Mouse (Mus musculus) liver, embryonic 14.5 days (tissue): ENCODE results near the gene Cldnd1. TPM values are rescaled to one million over a fixed set of nuclear protein-coding genes. Genes with fewer than 3 reads are reported as not detected.

Source experiments
- ATAC-seq: fragments of 200-750 bp; cut with Nextera tagmentation; 2 replicates; pipeline ENCODE4 v1.8.0; 2017; ENCODE audit warnings: moderate number of reproducible peaks, mild to moderate bottlenecking, moderate library complexity; ENCODE audit not compliant: insufficient read depth
- DNase-seq, 3 experiments: peaks; one replicate each; pipeline ENCODE4 v3.0.0-alpha.2; 2012 to 2013; ENCODE audit warnings: low read depth in 3 of 3, low spot score in 3 of 3
- H3K27ac ChIP-seq: fragments of 300-500 bp; sonication (generic); 2 replicates; pipeline ENCODE4 v1.5.1; 2014; ENCODE audit warnings: moderate library complexity, mild to moderate bottlenecking, control low read depth, inconsistent platforms
- H3K27me3 ChIP-seq: fragments of 300-500 bp; sonication (generic); 2 replicates; pipeline ENCODE4 v1.6.1; 2014; ENCODE audit warnings: mild to moderate bottlenecking, low read length, moderate library complexity; ENCODE audit not compliant: control insufficient read depth, insufficient read depth
- H3K36me3 ChIP-seq: fragments of 300-500 bp; sonication (generic); replicated peaks from 2 replicates; pipeline ENCODE4 v1.6.1; 2014; ENCODE audit warnings: low read depth; ENCODE audit not compliant: control insufficient read depth, insufficient read depth
- H3K4me1 ChIP-seq, 2 experiments: fragments of 200-500 bp in 1 of 2; fragments of 300-500 bp in 1 of 2; sonication (generic) in 1 of 2; replicated peaks; 2 replicates each; pipeline ENCODE4 v1.6.1; 2012 to 2014; ENCODE audit warnings: antibody characterized with exemption in 1 of 2, inconsistent platforms in 1 of 2, low read length in 1 of 2; ENCODE audit not compliant: control insufficient read depth in 2 of 2, insufficient read depth in 2 of 2
- H3K4me2 ChIP-seq: fragments of 300-500 bp; sonication (generic); 2 replicates; pipeline ENCODE4 v1.6.1; 2014; ENCODE audit warnings: low read depth, mild to moderate bottlenecking, control low read depth, moderate library complexity
- H3K4me3 ChIP-seq, 2 experiments: fragments of 200-500 bp in 1 of 2; fragments of 300-500 bp in 1 of 2; sonication (generic) in 1 of 2; 2 replicates each; pipeline ENCODE4 v1.5.1; 2012 to 2014; ENCODE audit warnings: low read depth in 2 of 2, low read length in 2 of 2, mild to moderate bottlenecking in 2 of 2, control low read depth in 1 of 2, inconsistent platforms in 1 of 2, moderate library complexity in 1 of 2; ENCODE audit not compliant: insufficient read depth in 1 of 2
- H3K9ac ChIP-seq: fragments of 300-500 bp; sonication (generic); replicated peaks from 2 replicates; pipeline ENCODE4 v1.6.1; 2014; ENCODE audit warnings: mild to moderate bottlenecking, control low read depth, moderate library complexity
- H3K9me3 ChIP-seq: fragments of 300-500 bp; sonication (generic); 2 replicates; pipeline ENCODE4 v1.6.1; 2016; ENCODE audit warnings: low read length, mixed read lengths; ENCODE audit not compliant: control insufficient read depth
- CTCF ChIP-seq: IDR thresholded peaks from 2 replicates; pipeline ENCODE4 v1.5.1; 2016; ENCODE audit warnings: antibody characterized with exemption, low read depth, control low read depth
- EP300 ChIP-seq: IDR thresholded peaks from 2 replicates; pipeline ENCODE4 v1.6.1; 2016; ENCODE audit warnings: antibody characterized with exemption, low read depth
- WGBS: fragments of 180-500 bp; shearing (Covaris S2); extraction: QIAGEN DNeasy Blood & Tissue Kit; methylation state at CpG from one replicate; pipeline ENCODE4 v1.1.7; 2014; ENCODE audit not compliant: insufficient replicate concordance; 5-methylcytosine and 5-hydroxymethylcytosine counted together
- polyA plus RNA-seq, 2 experiments: library from polyadenylated mRNA; depleted of rRNA in 1 of 2; stranded (reverse) in 1 of 2; unstranded in 1 of 2; fragments of >200 nt; fragmentation: Nextera tagmentation in 1 of 2; extraction: Ambion mirVana in 1 of 2; gene quantifications; 2 replicates each; pipeline versions ENCODE4 v1.2.1 to v1.2.3; 2012 to 2014

Cldnd1 gene
- polyA plus RNA-seq, 2 experiments: 15.4 to 31.5 TPM

DNA sequence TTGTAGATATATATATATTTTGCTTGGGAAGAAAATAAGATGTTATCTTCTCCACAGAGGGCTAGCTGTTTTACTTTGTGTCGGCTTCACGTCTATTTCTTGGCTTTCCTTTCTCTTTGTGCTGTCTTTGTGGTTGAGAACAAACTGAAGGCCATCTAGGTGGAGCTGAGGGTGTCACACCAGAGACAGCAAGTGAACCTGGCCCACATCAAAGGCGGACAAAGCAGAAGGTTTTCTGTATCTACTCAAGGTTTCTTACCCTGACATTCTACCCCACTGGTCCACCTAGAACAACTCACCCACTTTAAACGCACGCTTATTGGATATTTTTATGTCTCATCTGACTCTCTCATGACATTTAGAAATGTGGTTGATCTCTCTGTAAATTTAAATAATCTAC, 33.6 kb upstream of the Cldnd1 start:
- Histone ChIP-seq H3K4me2 (no peak overlapping the region), H3K4me3 (no peak overlapping the region), H3K36me3 (no peaks in the 10 kb centered on the region), H3K27ac (no peak overlapping the region), H3K27me3 (no peaks in the 10 kb centered on the region), H3K9ac (no peak overlapping the region), H3K9me3 (no peaks in the 10 kb centered on the region), H3K4me1 (no peaks in the 10 kb centered on the region; a peak in 1 of 4 replicates)
- no peak for DNase-seq
- no peak for TF ChIP-seq CTCF
- no peak for TF ChIP-seq EP300
- 66% methylated on average over 5 of the region's 5 CpGs for WGBS
- no peak for ATAC-seq

DNA sequence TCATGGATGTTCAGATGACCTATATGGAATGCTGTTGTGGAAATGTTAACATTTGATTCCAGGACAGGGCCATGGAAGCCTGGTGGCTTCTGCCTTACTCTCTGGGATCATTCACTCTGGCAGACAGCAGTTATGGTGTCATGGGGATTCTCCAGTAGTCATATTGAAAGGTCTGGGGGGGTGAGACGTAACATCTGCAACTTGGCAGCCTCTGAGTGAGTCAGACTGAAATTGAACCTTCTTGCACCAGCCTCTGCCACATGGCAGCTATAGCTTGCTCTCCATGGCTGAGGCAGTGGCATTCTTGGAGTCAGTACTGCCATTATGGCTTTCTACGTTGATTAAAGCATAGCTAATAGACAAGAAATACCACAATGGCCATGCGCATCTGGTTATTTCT, 30.9 kb upstream of the Cldnd1 start:
- no peaks in the 10 kb centered on the region for H3K36me3 ChIP-seq
- H3K27me3 ChIP-seq: no peaks in the 10 kb centered on the region
- no peak for DNase-seq
- H3K4me2 ChIP-seq: no peak overlapping the region
- H3K4me1 ChIP-seq: no peaks in the 10 kb centered on the region
- no peaks in the 10 kb centered on the region for H3K9me3 ChIP-seq
- no peak for ATAC-seq
- TF ChIP-seq EP300 (no peak), CTCF (no peak)
- H3K4me3 ChIP-seq: no peak overlapping the region
- no peak overlapping the region for H3K9ac ChIP-seq
- H3K27ac ChIP-seq: no peak overlapping the region
- WGBS: 73% methylated on average over 3 of the region's 3 CpGs

DNA sequence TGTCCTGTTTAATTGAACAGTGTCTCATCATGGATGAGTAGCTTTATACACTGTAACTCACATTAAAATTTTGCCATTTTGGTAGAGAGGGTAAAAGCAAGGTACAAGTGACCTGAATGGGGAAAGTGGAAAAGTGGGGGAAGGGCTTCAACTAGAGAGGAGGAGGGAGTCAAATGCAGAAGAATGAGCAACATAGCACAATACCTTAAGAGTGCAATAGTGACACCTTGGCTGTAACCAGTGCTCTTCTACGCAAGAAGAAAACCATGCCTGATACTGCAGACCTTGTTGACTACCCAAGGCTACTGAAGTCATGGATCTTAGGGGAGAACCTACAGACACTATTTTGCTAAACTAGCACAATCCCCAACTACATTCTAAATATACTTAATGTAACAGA, 30.4 kb upstream of the Cldnd1 start:
- H3K9ac ChIP-seq: no peak overlapping the region
- WGBS: 87% methylated on average over 1 of the region's 1 CpGs
- no peaks in the 10 kb centered on the region for H3K36me3 ChIP-seq
- TF ChIP-seq CTCF: no peak
- TF ChIP-seq EP300: no peak
- no peak overlapping the region for H3K27ac ChIP-seq
- H3K4me1 ChIP-seq: no peaks in the 10 kb centered on the region
- ATAC-seq (no peak), DNase-seq (no peak)
- no peak overlapping the region for H3K4me2 ChIP-seq
- no peaks in the 10 kb centered on the region for H3K27me3 ChIP-seq
- H3K4me3 ChIP-seq: no peak overlapping the region
- H3K9me3 ChIP-seq: no peaks in the 10 kb centered on the region

DNA sequence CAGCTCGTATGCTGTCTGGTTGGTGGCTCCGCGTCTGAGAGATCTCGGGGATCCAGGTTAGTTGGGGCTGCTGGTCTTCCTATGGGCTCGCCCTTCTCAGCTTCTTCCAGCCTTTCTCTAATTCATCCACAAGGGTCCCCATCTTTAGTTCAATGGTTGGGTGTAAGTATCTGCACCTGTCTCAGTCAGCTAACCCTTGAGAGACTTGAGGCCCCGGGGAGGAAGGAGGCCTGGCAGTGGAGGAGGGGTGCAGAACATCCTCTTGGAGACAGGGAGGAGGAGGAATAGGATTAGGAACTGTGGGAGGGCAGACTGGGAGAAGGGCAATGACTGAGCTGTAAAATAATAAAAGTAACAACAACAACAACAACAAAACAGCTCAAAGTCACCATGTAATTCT, 27.5 kb upstream of the Cldnd1 start:
- Histone ChIP-seq H3K27me3 (no peaks in the 10 kb centered on the region), H3K4me2 (no peak overlapping the region), H3K4me1 (peaks cover 0 to 2% of the 10 kb centered on the region in 2 experiments; a peak in 1 of 4 replicates), H3K9ac (no peak overlapping the region), H3K9me3 (no peaks in the 10 kb centered on the region), H3K36me3 (no peaks in the 10 kb centered on the region), H3K4me3 (no peak overlapping the region), H3K27ac (no peak overlapping the region)
- 69% methylated on average over 6 of the region's 6 CpGs for WGBS
- TF ChIP-seq CTCF (no peak), EP300 (no peak)
- no peak for DNase-seq
- ATAC-seq: no peak

DNA sequence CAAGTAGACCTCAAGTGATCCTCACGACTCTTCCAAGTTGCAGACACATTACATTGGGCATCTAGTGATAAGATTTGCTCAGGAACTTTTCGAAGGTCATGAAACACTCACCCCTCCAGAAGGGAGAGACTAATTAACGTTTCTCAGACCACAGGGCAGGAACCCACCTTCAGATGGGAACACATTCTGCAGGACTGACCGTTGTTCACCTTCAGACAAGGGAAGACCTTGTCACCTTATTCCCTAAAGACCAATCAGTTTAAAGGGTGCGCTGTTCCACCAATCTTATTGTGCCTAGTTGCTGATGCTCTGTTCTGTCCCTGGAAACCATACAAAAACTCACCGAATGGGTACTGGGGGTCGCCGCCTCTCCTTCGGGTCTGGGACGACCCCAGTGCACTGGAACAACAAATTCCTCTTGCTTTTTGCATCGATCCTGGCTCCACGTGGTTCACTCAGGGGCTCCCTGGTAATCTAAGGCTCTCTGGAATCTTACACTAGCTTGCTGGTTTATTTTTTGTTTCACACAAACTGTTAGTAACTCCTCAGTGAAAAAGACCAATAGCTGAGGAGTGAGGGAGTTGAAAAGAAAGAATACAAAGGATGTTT, 26.8 kb upstream of the Cldnd1 start:
- no peak overlapping the region for H3K4me2 ChIP-seq
- TF ChIP-seq CTCF: no peak
- no peak for TF ChIP-seq EP300
- H3K9ac ChIP-seq: no peak overlapping the region
- H3K9me3 ChIP-seq: no peaks in the 10 kb centered on the region
- ATAC-seq (no peak), DNase-seq (no peak)
- no peak overlapping the region for H3K27ac ChIP-seq
- H3K36me3 ChIP-seq: no peaks in the 10 kb centered on the region
- H3K4me1 ChIP-seq: peaks cover 0 to 2% of the 10 kb centered on the region in 2 experiments; a peak in 1 of 4 replicates
- WGBS: 67% methylated on average over 12 of the region's 12 CpGs
- no peak overlapping the region for H3K4me3 ChIP-seq
- no peaks in the 10 kb centered on the region for H3K27me3 ChIP-seq
